Mouse (Mus musculus) testis, adult 2 months (tissue): ENCODE data around the gene Pdcd4.

ENCODE experiments used
- CTCF ChIP-seq: fragments of 200-500 bp; IDR thresholded peaks from 2 replicates; pipeline ENCODE4 v1.5.1; 2012; ENCODE audit warnings: low read depth, mild to moderate bottlenecking, inconsistent platforms, low read length, moderate library complexity; ENCODE audit not compliant: control insufficient read depth, insufficient read depth, insufficient replicate concordance
- POLR2A ChIP-seq: fragments of 200-500 bp; IDR thresholded peaks from 2 replicates; pipeline ENCODE4 v1.6.1; 2012; ENCODE audit warnings: low read depth, mild to moderate bottlenecking, inconsistent platforms, low read length, moderate library complexity; ENCODE audit not compliant: control insufficient read depth

- TF ChIP-seq POLR2A (no peak), CTCF (no peak)
Measured at GRCm38 (mm10) chr19:53872994-53873713, 18.9 kb upstream of the Pdcd4 start.
